Mouse (Mus musculus): ENCODE results near the gene Eif4e. TPM values are rescaled to one million over a fixed set of nuclear protein-coding genes. Genes with fewer than 3 reads are reported as not detected.

Eif4e gene
- polyA plus RNA-seq, 1 experiment from 2014 or later = 230 TPM

DNA sequence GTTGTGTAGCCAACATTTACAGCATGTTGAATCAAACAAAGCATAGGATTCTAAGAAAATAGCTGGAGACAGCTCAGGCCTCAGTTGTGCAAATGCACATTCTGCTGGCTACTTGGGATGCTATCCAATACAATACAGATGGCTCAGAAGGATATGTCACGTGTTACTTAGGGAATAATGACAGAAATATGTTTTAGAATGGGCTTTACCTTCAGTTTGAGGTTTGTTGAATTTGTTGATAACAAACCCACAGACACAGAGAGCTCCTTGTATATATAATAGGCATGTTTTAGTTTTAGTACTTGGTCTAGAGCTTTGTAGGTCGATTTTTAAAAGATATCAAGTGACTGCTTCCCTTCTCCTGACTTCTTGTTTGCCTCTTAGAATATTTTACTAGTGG, 6.8 kb downstream of the Eif4e start:
- 62% methylated on average over 2 of the region's 2 CpGs for WGBS
- 0 out of 2 replicates have a peak, but pooled peaks cover 9% of the 10 kb centered on the region for H3K36me3 ChIP-seq (ENCODE audit: control insufficient read depth, insufficient read depth, low read length)
- no peaks in the 10 kb centered on the region for H3K27me3 ChIP-seq (ENCODE audit: control insufficient read depth, insufficient read depth, low read length)
- H3K27ac ChIP-seq (replicated peaks in 1 of 2; ENCODE audit: control insufficient read depth in 1 of 2, insufficient read depth in 1 of 2, low read depth in 2 of 2, low read length in 2 of 2) = no peak overlapping the region
- H3K4me1 ChIP-seq (ENCODE audit: control insufficient read depth in 2 of 2, insufficient read depth in 2 of 2, low read length in 2 of 2) = peaks cover 0 to 28% of the 10 kb centered on the region in 2 experiments; a peak in 3 of 4 replicates
- no peak overlapping the region for H3K9ac ChIP-seq (ENCODE audit: low read length)
- no peak overlapping the region for H3K4me2 ChIP-seq (ENCODE audit: low read length)
- H3K4me3 ChIP-seq (ENCODE audit: control insufficient read depth in 1 of 2, insufficient read depth in 1 of 2, low read depth in 1 of 2, low read length in 2 of 2) = no peak overlapping the region
- no peak for ATAC-seq (ENCODE audit: insufficient number of reproducible peaks, insufficient read depth, low FRiP score, low read depth)
- no peaks in the 10 kb centered on the region for H3K9me3 ChIP-seq (ENCODE audit: control insufficient read depth, low read length)

DNA sequence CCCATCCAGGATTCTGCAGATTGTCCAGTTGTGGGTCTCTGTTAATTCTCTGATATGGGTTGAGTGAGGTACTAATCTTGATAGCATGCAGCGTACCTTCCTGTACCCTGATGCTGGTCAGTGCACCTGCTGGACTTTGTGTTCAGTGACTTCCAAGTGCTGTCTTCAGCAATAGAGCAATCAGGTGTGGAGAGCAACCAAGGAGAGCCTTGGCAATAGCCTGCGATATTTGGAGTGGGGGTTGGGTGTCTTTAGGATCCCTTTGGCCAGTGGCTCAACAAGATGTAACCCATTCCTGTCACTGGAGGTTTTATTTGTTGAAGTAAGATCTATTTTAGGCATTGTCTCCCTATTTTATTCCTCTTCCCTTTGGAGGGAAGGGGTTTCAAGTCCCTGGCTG, 10.1 kb downstream of the Eif4e start:
- ATAC-seq (ENCODE audit: insufficient number of reproducible peaks, insufficient read depth, low FRiP score, low read depth) = no peak
- H3K4me1 ChIP-seq (ENCODE audit: control insufficient read depth in 2 of 2, insufficient read depth in 2 of 2, low read length in 2 of 2) = peaks cover 0 to 10% of the 10 kb centered on the region in 2 experiments; a peak in 2 of 4 replicates
- 0 out of 2 replicates have a peak, but pooled peaks cover 9% of the 10 kb centered on the region for H3K36me3 ChIP-seq (ENCODE audit: control insufficient read depth, insufficient read depth, low read length)
- H3K27ac ChIP-seq (replicated peaks in 1 of 2; ENCODE audit: control insufficient read depth in 1 of 2, insufficient read depth in 1 of 2, low read depth in 2 of 2, low read length in 2 of 2) = no peak overlapping the region
- H3K9ac ChIP-seq (ENCODE audit: low read length) = no peak overlapping the region
- H3K9me3 ChIP-seq (ENCODE audit: control insufficient read depth, low read length) = no peaks in the 10 kb centered on the region
- H3K4me3 ChIP-seq (ENCODE audit: control insufficient read depth in 1 of 2, insufficient read depth in 1 of 2, low read depth in 1 of 2, low read length in 2 of 2) = no peak overlapping the region
- WGBS = 93% methylated on average over 2 of the region's 2 CpGs
- H3K27me3 ChIP-seq (ENCODE audit: control insufficient read depth, insufficient read depth, low read length) = no peaks in the 10 kb centered on the region
- no peak overlapping the region for H3K4me2 ChIP-seq (ENCODE audit: low read length)

DNA sequence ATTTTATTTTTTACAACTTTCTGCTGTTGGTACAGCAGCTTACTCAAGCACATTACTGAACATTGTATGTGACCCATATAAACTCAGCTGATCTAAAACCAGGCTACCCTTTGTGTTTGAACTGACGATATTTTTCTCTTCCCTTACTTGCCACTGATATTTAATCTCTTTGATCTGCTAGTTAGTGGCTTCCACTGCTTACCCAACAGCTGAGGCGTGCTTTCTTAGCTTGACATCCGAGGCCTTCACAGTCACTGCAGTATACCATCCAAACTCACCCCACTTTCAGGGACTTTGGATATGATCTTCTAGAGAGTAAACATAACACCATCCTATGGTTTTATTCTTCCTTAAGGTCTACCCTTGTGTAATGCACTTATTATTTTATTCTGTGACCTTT, 16.6 kb downstream of the Eif4e start:
- Histone ChIP-seq H3K36me3 (ENCODE audit: control insufficient read depth, insufficient read depth, low read length) (peaks cover 4% of the 10 kb centered on the region; the same call in 1 of the 2 replicates), H3K4me3 (ENCODE audit: control insufficient read depth in 1 of 2, insufficient read depth in 1 of 2, low read depth in 1 of 2, low read length in 2 of 2) (no peak overlapping the region), H3K9me3 (ENCODE audit: control insufficient read depth, low read length) (no peaks in the 10 kb centered on the region), H3K4me2 (ENCODE audit: low read length) (no peak overlapping the region), H3K27ac (replicated peaks in 1 of 2; ENCODE audit: control insufficient read depth in 1 of 2, insufficient read depth in 1 of 2, low read depth in 2 of 2, low read length in 2 of 2) (no peak overlapping the region), H3K4me1 (ENCODE audit: control insufficient read depth in 2 of 2, insufficient read depth in 2 of 2, low read length in 2 of 2) (peaks cover 0 to 34% of the 10 kb centered on the region in 2 experiments; a peak in 2 of 4 replicates), H3K27me3 (ENCODE audit: control insufficient read depth, insufficient read depth, low read length) (no peaks in the 10 kb centered on the region), H3K9ac (ENCODE audit: low read length) (no peak overlapping the region)
- WGBS = 51% methylated on average over 3 of the region's 3 CpGs
- ATAC-seq (ENCODE audit: insufficient number of reproducible peaks, insufficient read depth, low FRiP score, low read depth) = no peak

DNA sequence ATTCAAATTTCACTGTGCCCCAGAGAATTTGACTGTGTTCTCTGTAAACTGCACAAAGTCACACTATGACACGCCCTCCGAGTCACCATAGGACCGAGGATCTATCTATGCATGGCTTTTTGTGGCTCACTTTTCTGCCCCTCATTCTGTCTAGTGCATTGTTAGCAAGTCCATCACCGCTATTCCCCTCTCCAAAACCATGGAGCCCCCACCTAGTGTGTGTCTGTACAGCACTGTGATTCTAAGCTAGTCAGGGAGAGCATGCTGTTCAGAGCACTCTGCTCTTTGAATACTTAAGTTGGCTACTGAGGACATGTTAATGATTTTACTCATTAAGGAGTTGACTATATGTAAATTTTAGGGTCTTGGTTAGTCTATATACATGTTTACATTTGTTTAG, 18.1 kb downstream of the Eif4e start:
- H3K36me3 ChIP-seq (ENCODE audit: control insufficient read depth, insufficient read depth, low read length) = peaks cover 6% of the 10 kb centered on the region
- H3K27me3 ChIP-seq (ENCODE audit: control insufficient read depth, insufficient read depth, low read length) = no peaks in the 10 kb centered on the region
- H3K27ac ChIP-seq (replicated peaks in 1 of 2; ENCODE audit: control insufficient read depth in 1 of 2, insufficient read depth in 1 of 2, low read depth in 2 of 2, low read length in 2 of 2) = no peak overlapping the region
- no peak overlapping the region for H3K4me3 ChIP-seq (ENCODE audit: control insufficient read depth in 1 of 2, insufficient read depth in 1 of 2, low read depth in 1 of 2, low read length in 2 of 2)
- no peak overlapping the region for H3K4me2 ChIP-seq (ENCODE audit: low read length)
- ATAC-seq (ENCODE audit: insufficient number of reproducible peaks, insufficient read depth, low FRiP score, low read depth) = no peak
- H3K9me3 ChIP-seq (ENCODE audit: control insufficient read depth, low read length) = no peaks in the 10 kb centered on the region
- 86% methylated on average over 4 of the region's 4 CpGs for WGBS
- peaks cover 0 to 26% of the 10 kb centered on the region in 2 experiments; a peak in 2 of 4 replicates for H3K4me1 ChIP-seq (ENCODE audit: control insufficient read depth in 2 of 2, insufficient read depth in 2 of 2, low read length in 2 of 2)
- no peak overlapping the region for H3K9ac ChIP-seq (ENCODE audit: low read length)

DNA sequence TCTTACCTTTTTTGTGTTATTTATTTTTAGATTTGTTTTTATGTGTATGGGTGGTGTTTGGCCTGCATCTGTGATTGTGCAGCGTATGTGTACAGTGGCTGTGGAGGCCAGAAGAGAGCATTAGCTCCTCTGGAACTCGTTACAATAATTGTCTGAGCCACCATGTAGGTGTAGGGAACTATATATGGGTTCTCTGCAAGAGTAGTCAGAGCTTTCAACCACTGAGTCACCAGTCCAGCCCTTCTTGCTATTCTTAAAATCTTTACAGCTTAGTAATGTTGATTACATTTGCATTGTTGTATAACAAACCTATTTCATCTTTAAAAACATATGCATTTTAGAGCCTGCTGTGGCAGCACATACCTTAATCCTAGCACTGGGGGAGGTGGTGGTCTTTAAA, 20.7 kb downstream of the Eif4e start:
- Histone ChIP-seq H3K27me3 (ENCODE audit: control insufficient read depth, insufficient read depth, low read length) (no peaks in the 10 kb centered on the region), H3K9me3 (ENCODE audit: control insufficient read depth, low read length) (no peaks in the 10 kb centered on the region), H3K36me3 (ENCODE audit: control insufficient read depth, insufficient read depth, low read length) (peaks cover 29% of the 10 kb centered on the region), H3K27ac (replicated peaks in 1 of 2; ENCODE audit: control insufficient read depth in 1 of 2, insufficient read depth in 1 of 2, low read depth in 2 of 2, low read length in 2 of 2) (no peak overlapping the region), H3K9ac (ENCODE audit: low read length) (no peak overlapping the region), H3K4me1 (ENCODE audit: control insufficient read depth in 2 of 2, insufficient read depth in 2 of 2, low read length in 2 of 2) (peaks cover 2 to 23% of the 10 kb centered on the region in 2 experiments; a peak in 3 of 4 replicates), H3K4me2 (ENCODE audit: low read length) (no peak overlapping the region), H3K4me3 (ENCODE audit: control insufficient read depth in 1 of 2, insufficient read depth in 1 of 2, low read depth in 1 of 2, low read length in 2 of 2) (no peak overlapping the region)
- 71% methylated on average over 2 of the region's 2 CpGs for WGBS
- no peak for ATAC-seq (ENCODE audit: insufficient number of reproducible peaks, insufficient read depth, low FRiP score, low read depth)

DNA sequence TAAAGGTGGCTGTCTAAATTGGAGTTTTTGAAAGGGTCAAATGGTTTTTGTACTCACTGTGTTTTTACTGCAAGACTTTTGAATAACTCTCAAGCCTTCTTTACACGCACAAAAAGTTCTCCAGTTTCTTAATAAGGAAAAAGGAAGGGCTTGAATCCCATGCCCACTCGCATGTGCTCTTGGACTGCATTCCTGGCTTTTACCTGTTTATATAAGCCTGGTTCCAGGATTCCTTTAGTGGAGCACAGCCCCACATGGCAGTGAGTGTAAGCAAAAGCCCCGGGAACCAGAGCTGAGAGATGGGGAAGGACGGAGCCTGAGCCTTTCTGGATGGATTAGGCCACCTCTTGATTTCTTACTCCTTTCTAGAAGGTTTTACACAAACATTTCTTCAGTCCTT, 23.1 kb downstream of the Eif4e start:
- H3K27ac ChIP-seq (replicated peaks in 1 of 2; ENCODE audit: control insufficient read depth in 1 of 2, insufficient read depth in 1 of 2, low read depth in 2 of 2, low read length in 2 of 2) = no peak overlapping the region; a peak in 1 of 4 replicates
- H3K9ac ChIP-seq (ENCODE audit: low read length) = no peak overlapping the region
- no peak overlapping the region for H3K4me2 ChIP-seq (ENCODE audit: low read length)
- no peak overlapping the region for H3K4me3 ChIP-seq (ENCODE audit: control insufficient read depth in 1 of 2, insufficient read depth in 1 of 2, low read depth in 1 of 2, low read length in 2 of 2)
- WGBS = 71% methylated on average over 4 of the region's 4 CpGs
- H3K27me3 ChIP-seq (ENCODE audit: control insufficient read depth, insufficient read depth, low read length) = no peaks in the 10 kb centered on the region
- H3K4me1 ChIP-seq (ENCODE audit: control insufficient read depth in 2 of 2, insufficient read depth in 2 of 2, low read length in 2 of 2) = peaks cover 2 to 6% of the 10 kb centered on the region in 2 experiments; a peak in 2 of 4 replicates
- H3K9me3 ChIP-seq (ENCODE audit: control insufficient read depth, low read length) = no peaks in the 10 kb centered on the region
- no peak for ATAC-seq (ENCODE audit: insufficient number of reproducible peaks, insufficient read depth, low FRiP score, low read depth)
- peaks cover 48% of the 10 kb centered on the region for H3K36me3 ChIP-seq (ENCODE audit: control insufficient read depth, insufficient read depth, low read length)

DNA sequence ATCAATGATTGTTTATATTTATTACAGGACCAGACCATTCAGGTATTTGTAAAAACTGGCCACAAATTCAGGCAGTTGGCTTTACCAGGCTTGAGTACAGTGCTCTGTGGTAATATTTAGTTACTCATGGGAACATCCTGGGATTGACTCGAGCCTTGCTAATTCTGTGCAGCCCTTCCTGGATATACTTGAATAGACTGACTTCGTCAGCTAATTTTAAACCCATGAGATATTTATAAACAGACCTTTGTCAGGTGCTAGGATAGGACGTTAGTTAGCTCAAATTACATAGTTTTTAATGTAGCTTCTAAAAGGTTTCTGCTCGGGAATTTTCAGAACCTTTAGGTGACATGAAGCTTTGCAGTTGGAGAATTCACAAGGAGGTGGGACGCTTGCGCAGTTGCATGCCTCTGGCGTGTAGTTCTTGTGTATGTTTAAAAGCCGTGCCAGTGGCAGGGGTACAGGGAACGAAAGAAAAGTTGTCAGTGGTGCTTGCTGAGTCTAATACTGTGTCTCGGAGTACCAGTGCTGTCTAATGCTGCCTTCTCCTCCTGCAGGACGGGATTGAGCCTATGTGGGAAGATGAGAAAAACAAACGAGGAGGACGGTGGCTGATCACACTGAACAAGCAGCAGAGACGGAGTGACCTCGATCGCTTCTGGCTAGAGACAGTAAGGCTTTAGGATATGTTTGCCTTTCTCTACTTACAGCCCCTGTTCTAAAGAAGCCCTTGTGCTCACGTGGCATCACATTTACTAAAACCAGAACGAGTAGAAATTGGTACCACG, 24.6 kb downstream of the Eif4e start:
- peak overlapping the region in 1 of 2 experiments; percentile 57; a peak in 1 of 4 replicates for H3K27ac ChIP-seq (replicated peaks in 1 of 2; ENCODE audit: control insufficient read depth in 1 of 2, insufficient read depth in 1 of 2, low read depth in 2 of 2, low read length in 2 of 2)
- H3K9ac ChIP-seq (ENCODE audit: low read length) = no peak overlapping the region
- no peaks in the 10 kb centered on the region for H3K27me3 ChIP-seq (ENCODE audit: control insufficient read depth, insufficient read depth, low read length)
- H3K36me3 ChIP-seq (ENCODE audit: control insufficient read depth, insufficient read depth, low read length) = peaks cover 54% of the 10 kb centered on the region
- 75% methylated on average over 19 of the region's 19 CpGs for WGBS
- H3K4me1 ChIP-seq (ENCODE audit: control insufficient read depth in 2 of 2, insufficient read depth in 2 of 2, low read length in 2 of 2) = peaks cover 2 to 6% of the 10 kb centered on the region in 2 experiments; a peak in 2 of 4 replicates
- no peak for ATAC-seq (ENCODE audit: insufficient number of reproducible peaks, insufficient read depth, low FRiP score, low read depth)
- H3K9me3 ChIP-seq (ENCODE audit: control insufficient read depth, low read length) = no peaks in the 10 kb centered on the region
- peak overlapping the region; percentile 19; the same call in 1 of the 2 replicates for H3K4me2 ChIP-seq (ENCODE audit: low read length)
- no peak overlapping the region for H3K4me3 ChIP-seq (ENCODE audit: control insufficient read depth in 1 of 2, insufficient read depth in 1 of 2, low read depth in 1 of 2, low read length in 2 of 2)

Data from heart, embryonic 14.5 days (tissue).